ENCODE assay signal across 21 mouse cellular contexts in genomic region chr13:57756316-57756715, GRCm38 (mm10).
A peak's percentile ranks its signal among the peaks of the same experiment; 100 is the strongest.
DNase-seq lines count a peak whose midpoint lies in the region; ATAC-seq and TF ChIP-seq lines count a peak whose summit lies in the region.
"Had no signal": no experiment of that assay in that cellular context is flagged by ENCODE, and none has a peak within 500 bp of the region (broad histone marks: within the 10 kb centered on the region; RNA-seq: fewer than 3 reads in every experiment).

No protein-coding gene starts in this region.

- intact Hi-C loops in heart, adult 2 months (cut with DNase I) = no loop called here

- no peak for TF ChIP-seq EP300 in heart, adult 2 months (IDR thresholded peaks at IDR 0.05; ENCODE audit: insufficient read depth, low read depth, low read length)

- H3K4me1 ChIP-seq in hindbrain, embryonic 15.5 days (replicated peaks) = peaks cover 6% of the 10 kb centered on the region
- H3K4me1 ChIP-seq in hindbrain, embryonic 12.5 days = peaks cover 5% of the 10 kb centered on the region; the same call in 1 of the 2 replicates
- no peaks in the 10 kb centered on the region for H3K4me1 ChIP-seq in heart, adult 2 months (ENCODE audit: control insufficient read depth, insufficient read depth, low read length)
- H3K4me1 ChIP-seq: embryonic facial prominence, embryonic 15.5 days; limb, embryonic 15.5 days had no signal

- no peak overlapping the region for H3K4me2 ChIP-seq in hindbrain, embryonic 15.5 days
- no peak overlapping the region for H3K4me2 ChIP-seq in hindbrain, embryonic 12.5 days (replicated peaks)
- H3K4me2 ChIP-seq: embryonic facial prominence, embryonic 15.5 days; limb, embryonic 15.5 days; neural tube, embryonic 15.5 days had no signal

- H3K36me3 ChIP-seq in hindbrain, embryonic 15.5 days = no peaks in the 10 kb centered on the region
- H3K36me3 ChIP-seq in hindbrain, embryonic 12.5 days = no peaks in the 10 kb centered on the region
- no peaks in the 10 kb centered on the region for H3K36me3 ChIP-seq in heart, adult 2 months (ENCODE audit: control insufficient read depth, insufficient read depth, low read length)
- H3K36me3 ChIP-seq: embryonic facial prominence, embryonic 15.5 days; limb, embryonic 15.5 days; neural tube, embryonic 15.5 days had no signal

- no peaks in the 10 kb centered on the region for H3K27me3 ChIP-seq in hindbrain, embryonic 15.5 days
- H3K27me3 ChIP-seq in hindbrain, embryonic 12.5 days = no peaks in the 10 kb centered on the region
- no peaks in the 10 kb centered on the region for H3K27me3 ChIP-seq in heart, adult 2 months (ENCODE audit: control insufficient read depth, insufficient read depth, low read length)
- H3K27me3 ChIP-seq: embryonic facial prominence, embryonic 15.5 days; limb, embryonic 15.5 days; neural tube, embryonic 15.5 days; Patski had no signal

- DNase-seq in right cerebral cortex, adult 18-20 months = peak; percentile 39
- no peak for DNase-seq in right cerebral cortex, postnatal 14 days
- peak; percentile 11 to 29 for DNase-seq in layer of hippocampus, postnatal 14 days (ENCODE audit: low spot score in 2 of 2)
- DNase-seq in heart, adult 2 months = no peak
- DNase-seq in urinary bladder, postnatal 36 days (ENCODE audit: low spot score in 2 of 2) = no peak
- DNase-seq: adrenal gland, postnatal 25 days; embryo, embryonic 11 days; gastrocnemius, postnatal 14 days; kidney, adult 2 months; kidney, postnatal 14 days; liver, postnatal 0 days; lung, postnatal 14 days; retina, postnatal 1 day had no signal

- H3K27ac ChIP-seq in hindbrain, embryonic 15.5 days (replicated peaks) = 0 out of 2 replicates have a peak overlapping the region, but pooled peaks have one; percentile 16
- H3K27ac ChIP-seq in hindbrain, embryonic 12.5 days = no peak overlapping the region
- H3K27ac ChIP-seq in heart, adult 2 months = no peak overlapping the region
- H3K27ac ChIP-seq: embryonic facial prominence, embryonic 15.5 days; limb, embryonic 15.5 days; neural tube, embryonic 15.5 days had no signal

- no peaks in the 10 kb centered on the region for H3K9me3 ChIP-seq in hindbrain, embryonic 15.5 days
- no peaks in the 10 kb centered on the region for H3K9me3 ChIP-seq in hindbrain, embryonic 12.5 days (replicated peaks)
- H3K9me3 ChIP-seq: embryonic facial prominence, embryonic 15.5 days; limb, embryonic 15.5 days; neural tube, embryonic 15.5 days had no signal

- no peak overlapping the region for H3K9ac ChIP-seq in hindbrain, embryonic 15.5 days
- H3K9ac ChIP-seq in hindbrain, embryonic 12.5 days = no peak overlapping the region
- H3K9ac ChIP-seq in heart, adult 2 months (ENCODE audit: low read depth, low read length) = no peak overlapping the region
- H3K9ac ChIP-seq: embryonic facial prominence, embryonic 15.5 days; limb, embryonic 15.5 days; liver, postnatal 0 days; neural tube, embryonic 15.5 days had no signal

- H3K79me2 ChIP-seq in heart, adult 2 months (replicated peaks; ENCODE audit: control insufficient read depth, insufficient read depth, low read length) = no peaks in the 10 kb centered on the region

- H3K4me3 ChIP-seq in hindbrain, embryonic 15.5 days = no peak overlapping the region
- H3K4me3 ChIP-seq in hindbrain, embryonic 12.5 days = no peak overlapping the region
- no peak overlapping the region for H3K4me3 ChIP-seq in heart, adult 2 months
- H3K4me3 ChIP-seq: embryonic facial prominence, embryonic 15.5 days; limb, embryonic 15.5 days; myocyte; neural tube, embryonic 15.5 days had no signal

- WGBS in hindbrain, embryonic 15.5 days = 38% methylated on average over 3 of the region's 3 CpGs
- WGBS in hindbrain, embryonic 12.5 days = 58% methylated on average over 3 of the region's 3 CpGs
- WGBS in heart, adult 2 months = 85% methylated on average over 3 of the region's 3 CpGs

- ATAC-seq in hindbrain, embryonic 15.5 days (ENCODE audit: low FRiP score, low read depth) = 0 out of 2 replicates have a peak, but pooled peaks have one; percentile 38
- no peak for ATAC-seq in hindbrain, embryonic 12.5 days (ENCODE audit: low FRiP score)
- ATAC-seq: activated CD4-positive, CD25-positive, alpha-beta regulatory T cell, adult 4 months; liver, postnatal 0 days; Patski had no signal

- no peak for TF ChIP-seq CTCF in heart, adult 2 months (IDR thresholded peaks at IDR 0.05)

- TF ChIP-seq POLR2A in heart, adult 2 months (IDR thresholded peaks at IDR 0.05; ENCODE audit: insufficient read depth, low read depth, low read length) = no peak

Comparison
In these comparisons a context has a peak if more than half of its experiments do, and no peak if none do; other contexts are left out.
1. DNase-seq: peak in right cerebral cortex, adult 18-20 months (single experiment) and layer of hippocampus, postnatal 14 days (2 of 2); none in right cerebral cortex, postnatal 14 days (single experiment), heart, adult 2 months (0 of 2) and urinary bladder, postnatal 36 days (0 of 2).